Mouse (Mus musculus) monocyte, adult 2 months (primary cell): Measurements from ENCODE around the gene Olfr826.
"Not testable (repeated sequence)": the region's sequence is repeated elsewhere in the genome, so short reads cannot be mapped to it uniquely, and the experiment has no call there.

ENCODE experiments used
- DNase-seq, 2 experiments: peaks; one replicate each; pipeline ENCODE4 v3.0.0; 2022; ENCODE audit warnings: low spot score in 2 of 2, low read depth in 1 of 2

Gene Olfr826

GRCm38 (mm10) chr10:130184086-130184485 is at the start of gene Olfr826:
Olfr826 (minus strand) TSS chr10:130184186.
- DNase-seq: no peak

- no peak for DNase-seq
These were observed 48.1 kb upstream of the Olfr826 start for GRCm38 (mm10) chr10:130232117-130232516.

GRCm38 (mm10) chr10:130229584-130229983 is 45.6 kb upstream of the Olfr826 start:
- no peak for DNase-seq

GRCm38 (mm10) chr10:130228246-130228645 is 44.3 kb upstream of the Olfr826 start:
- DNase-seq: no peak

- DNase-seq: no peak
These were observed 41.0 kb upstream of the Olfr826 start for GRCm38 (mm10) chr10:130225034-130225433.

- no peak for DNase-seq
These were observed 30.3 kb upstream of the Olfr826 start, which contains the start of gene Olfr827 for GRCm38 (mm10) chr10:130214303-130214702. Olfr827 (minus strand) TSS chr10:130214403.

DNA sequence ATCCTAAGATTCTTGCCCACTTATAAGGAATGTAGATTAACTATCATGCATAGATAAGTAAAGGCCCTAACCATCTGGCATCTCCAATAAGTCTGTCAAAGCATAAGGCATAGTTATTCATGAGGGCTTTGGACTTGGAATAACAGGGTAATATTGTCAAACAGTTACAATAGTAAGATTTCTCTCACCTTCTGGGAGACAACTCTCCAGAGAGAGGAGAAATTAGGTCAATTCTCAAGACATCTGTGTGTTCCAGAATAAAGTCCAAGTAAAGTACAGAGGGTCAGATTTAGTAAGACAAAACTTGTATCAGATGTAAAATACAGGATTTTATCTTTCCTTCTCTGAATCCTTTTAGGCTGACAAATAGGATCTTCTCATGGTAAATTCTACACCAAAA is 17.3 kb downstream of the Olfr826 start, which contains the start of gene Olfr825:
Gene Olfr825, minus strand, starts transcription at position 101 of the 400 bp plus-strand sequence.
- no peak for DNase-seq

- no peak for DNase-seq
These were observed 18.8 kb downstream of the Olfr826 start for GRCm38 (mm10) chr10:130165196-130165595.

DNA sequence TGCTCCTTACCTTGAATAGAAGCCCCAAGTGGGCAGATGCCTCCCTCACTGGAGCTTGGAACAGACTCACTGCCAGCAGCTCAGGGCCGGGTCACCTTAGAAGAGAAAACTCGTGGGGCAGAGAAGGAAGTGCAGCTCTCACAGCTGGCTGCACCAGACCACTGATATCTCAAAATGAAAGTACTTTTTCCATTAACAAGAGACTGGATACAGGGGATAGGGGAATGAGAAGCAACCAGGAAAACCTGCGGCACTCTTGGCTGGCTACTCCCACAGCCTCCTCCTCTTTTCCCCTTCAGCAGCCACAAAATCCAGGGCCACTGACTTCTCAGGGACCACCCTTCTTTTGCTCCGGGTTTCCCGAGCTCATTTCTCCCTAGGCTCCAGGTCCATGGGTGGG is 39.9 kb downstream of the Olfr826 start:
- no peak for DNase-seq

DNA sequence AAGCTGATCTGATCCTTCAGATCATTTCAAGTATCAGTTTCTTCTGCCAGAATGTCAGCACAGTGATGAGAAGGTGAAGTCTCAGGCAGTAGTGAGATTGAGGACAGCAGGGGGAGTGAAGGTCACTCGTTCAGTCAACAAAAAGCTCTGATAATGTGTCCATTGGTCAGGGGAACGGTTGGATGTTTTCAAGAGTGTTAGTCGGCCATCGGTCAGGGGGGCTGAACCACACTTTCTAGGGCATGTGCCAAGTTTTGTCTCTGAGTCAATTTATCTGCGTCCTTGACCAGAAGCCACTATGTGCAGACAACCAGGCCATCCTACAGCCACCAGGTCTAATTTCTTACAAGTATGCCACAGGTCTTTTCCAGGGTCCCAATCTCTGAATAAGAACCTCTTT is 41.5 kb downstream of the Olfr826 start:
- not testable (repeated sequence) for DNase-seq

- no peak for DNase-seq
These were observed 49.2 kb downstream of the Olfr826 start for GRCm38 (mm10) chr10:130134811-130135210.

DNA sequence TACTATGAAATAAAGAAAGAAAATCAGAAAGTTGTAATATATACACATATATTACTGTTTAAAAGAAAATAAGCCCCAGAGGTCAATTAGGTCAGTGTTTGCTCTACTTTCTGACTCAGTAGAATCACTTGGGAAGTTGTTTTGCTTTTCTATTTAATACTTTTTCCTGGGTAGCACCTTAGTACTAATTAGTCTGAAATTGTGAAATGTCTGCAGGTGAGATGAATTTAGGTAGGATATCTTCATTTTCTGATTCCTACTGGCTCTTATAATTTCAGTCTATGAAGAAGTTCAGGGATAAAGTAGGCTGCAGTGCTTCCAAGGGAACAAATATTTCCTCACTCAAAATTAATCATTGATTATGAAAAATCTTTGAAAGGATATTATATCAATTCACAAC is 54.1 kb downstream of the Olfr826 start, which contains the start of gene Olfr824:
Gene Olfr824, minus strand, starts transcription at position 101 of the 400 bp plus-strand sequence.
- not testable (repeated sequence) for DNase-seq
